Mouse (Mus musculus) R1 (cell line): ENCODE results near the gene Sumf2.

Source experiments
- DNase-seq: peaks from one replicate; pipeline ENCODE4 v3.0.0-alpha.2; 2018; ENCODE audit warnings: low read depth, low spot score

The Sumf2 gene

DNA sequence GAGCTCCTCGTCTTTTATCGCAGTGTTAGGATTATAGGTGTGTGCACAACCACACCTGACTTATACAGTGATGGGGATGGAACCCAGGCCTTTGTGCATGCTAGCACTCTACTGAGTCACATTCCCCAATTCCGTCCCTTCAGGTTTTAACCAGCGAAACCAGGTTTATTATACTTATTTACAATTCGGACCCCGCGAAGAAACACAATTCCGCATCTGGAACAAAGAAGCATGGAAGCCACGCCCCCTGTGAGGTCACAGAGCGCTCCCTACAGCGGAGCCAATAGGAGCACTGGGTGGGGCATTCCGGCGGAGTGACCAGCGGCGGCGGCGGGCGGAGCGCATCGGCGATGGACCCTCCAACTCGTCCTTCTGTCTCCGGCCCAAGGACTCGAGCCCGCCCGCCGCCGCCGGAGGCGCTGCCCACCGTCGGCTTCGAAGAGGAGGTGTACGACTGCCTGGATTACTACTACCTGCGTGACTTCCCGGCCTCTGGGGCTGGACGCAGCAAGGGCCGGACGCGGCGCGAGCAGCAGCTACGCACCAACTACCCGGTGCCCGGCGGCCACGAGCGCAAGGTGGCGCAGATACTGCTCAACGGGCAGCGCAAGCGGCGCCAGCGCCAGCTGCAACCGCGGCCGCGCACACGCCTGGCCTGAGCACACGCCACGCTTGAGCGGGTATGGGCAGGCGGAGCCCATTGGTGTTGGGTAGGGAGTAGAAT is 61.6 kb downstream of the Sumf2 start, which contains the start of gene Nupr1l:
TSS of gene Nupr1l (plus strand) at position 299 of the 724 bp plus-strand sequence.
- DNase-seq, result peak; percentile 91

DNA sequence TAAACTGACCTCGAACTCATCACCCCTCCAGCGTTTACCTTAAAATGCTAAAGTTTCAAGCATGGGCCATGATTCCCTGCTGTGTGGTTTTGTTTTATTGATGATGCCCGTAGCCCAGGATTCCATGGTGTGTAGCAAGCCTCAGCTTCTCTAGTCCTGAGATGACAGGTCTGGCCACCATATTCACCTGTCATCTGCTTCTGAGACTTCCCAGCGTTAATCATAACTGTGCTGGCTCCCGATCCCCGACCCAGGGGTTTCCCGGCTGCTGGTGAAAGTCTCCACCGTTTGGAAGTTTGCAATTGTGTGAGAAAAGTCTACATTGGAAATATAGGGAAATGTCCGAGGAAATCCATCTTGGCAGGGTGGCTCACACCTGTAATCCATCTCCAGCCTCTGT is 62.4 kb downstream of the Sumf2 start:
- no peak for DNase-seq

DNA sequence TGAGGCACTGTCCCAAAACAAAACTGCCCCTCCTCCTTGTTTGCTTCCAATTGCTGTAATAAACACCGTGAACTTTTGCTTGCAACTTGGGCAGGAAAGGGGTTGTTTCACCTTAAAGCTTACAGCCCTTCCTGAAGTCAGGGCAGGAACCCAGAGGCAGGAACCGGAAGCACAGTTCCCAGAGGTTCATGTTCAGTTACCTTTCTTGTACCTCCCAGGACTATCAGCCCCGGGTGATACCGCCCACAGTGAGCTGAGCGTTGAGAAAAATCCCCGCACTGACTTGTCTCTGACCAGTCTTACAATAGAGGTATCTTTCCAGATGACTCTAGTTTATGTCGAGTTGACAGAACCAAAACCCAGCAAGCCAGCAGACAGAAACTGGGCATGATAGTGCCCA is 62.8 kb downstream of the Sumf2 start:
- DNase-seq, result peak; percentile 67
